Mouse (Mus musculus): Measurements from ENCODE around the gene Nr1d1. TPM values are rescaled to one million over a fixed set of nuclear protein-coding genes. Genes with fewer than 3 reads are reported as not detected.
"Not testable (repeated sequence)": the region's sequence is repeated elsewhere in the genome, so short reads cannot be mapped to it uniquely, and the experiment has no call there.

Gene Nr1d1
- polyA plus RNA-seq, 1 experiment = 18.7 TPM

GRCm38 (mm10) chr11:98741622-98742396 is 33.3 kb downstream of the Nr1d1 start:
- Histone ChIP-seq H3K4me3 (ENCODE audit: insufficient read depth, low read length) (peak overlapping the region; percentile 90), H3K4me1 (ENCODE audit: control insufficient read depth, insufficient read depth, low read length) (peaks cover 7% of the 10 kb centered on the region; the same call in 1 of the 2 replicates), H3K27ac (ENCODE audit: insufficient read depth, low read length) (peak overlapping the region; percentile 68)
- no peak for TF ChIP-seq CTCF (IDR thresholded peaks at IDR 0.05; ENCODE audit: borderline replicate concordance, insufficient read depth, low read length)
- no peak for TF ChIP-seq POLR2A (IDR thresholded peaks at IDR 0.05; ENCODE audit: low read depth, low read length)

GRCm38 (mm10) chr11:98741051-98741620 is 34.0 kb downstream of the Nr1d1 start:
- H3K4me3 ChIP-seq (ENCODE audit: insufficient read depth, low read length) = peak overlapping the region; percentile 54
- H3K27ac ChIP-seq (ENCODE audit: insufficient read depth, low read length) = peak overlapping the region; percentile 38; the same call in 1 of the 2 replicates
- peaks cover 5% of the 10 kb centered on the region; the same call in 1 of the 2 replicates for H3K4me1 ChIP-seq (ENCODE audit: control insufficient read depth, insufficient read depth, low read length)
- 0 out of 2 replicates have a peak, but pooled peaks have one; percentile 34 for TF ChIP-seq POLR2A (IDR thresholded peaks at IDR 0.05; ENCODE audit: low read depth, low read length)
- TF ChIP-seq CTCF (IDR thresholded peaks at IDR 0.05; ENCODE audit: borderline replicate concordance, insufficient read depth, low read length) = no peak

DNA sequence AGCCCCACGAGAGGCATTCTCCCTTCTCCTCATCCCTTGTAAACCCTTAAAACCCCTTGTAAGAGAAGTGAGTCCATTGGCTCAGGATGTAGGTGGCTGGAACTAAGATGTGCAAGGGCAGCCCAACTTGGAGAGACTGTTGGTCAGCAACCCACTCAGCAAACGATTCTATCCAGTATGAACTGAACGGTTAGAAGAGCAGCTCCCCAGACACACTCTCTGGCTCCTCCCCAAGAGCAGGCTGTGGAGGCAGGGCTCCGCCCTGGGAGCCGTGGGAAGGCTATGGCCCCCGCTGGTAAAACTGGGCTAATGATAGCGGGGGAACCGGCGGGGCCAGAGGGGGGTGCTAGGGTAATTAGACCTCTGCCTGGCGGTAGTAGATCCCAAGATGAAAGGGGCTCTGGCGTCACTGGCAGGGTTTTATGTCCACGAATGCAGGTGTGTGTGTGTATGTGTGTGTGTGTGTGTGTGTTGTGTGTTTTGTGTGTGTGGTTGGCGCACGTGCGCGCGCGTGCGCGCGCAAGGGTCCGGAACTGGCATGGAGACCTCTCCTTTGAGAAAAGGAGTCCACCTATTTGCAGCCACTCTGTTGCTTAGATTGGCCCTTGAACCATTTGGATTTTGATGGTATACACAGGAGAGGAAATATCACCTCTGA is 34.6 kb downstream of the Nr1d1 start, which contains the start of gene Thra:
Thra (plus strand) TSS at position 246 of the 658 bp plus-strand sequence.
- TF ChIP-seq CTCF (IDR thresholded peaks at IDR 0.05; ENCODE audit: borderline replicate concordance, insufficient read depth, low read length) (no peak), POLR2A (IDR thresholded peaks at IDR 0.05; ENCODE audit: low read depth, low read length) (peak; percentile 63; the same call in 1 of the 2 replicates)
- H3K27ac ChIP-seq (ENCODE audit: insufficient read depth, low read length) = peak within 1 kb of the TSS; percentile 38; the same call in 1 of the 2 replicates
- peak within 1 kb of the TSS; percentile 54 for H3K4me3 ChIP-seq (ENCODE audit: insufficient read depth, low read length)
- peaks cover 5% of the 10 kb centered on the region; the same call in 1 of the 2 replicates for H3K4me1 ChIP-seq (ENCODE audit: control insufficient read depth, insufficient read depth, low read length)

DNA sequence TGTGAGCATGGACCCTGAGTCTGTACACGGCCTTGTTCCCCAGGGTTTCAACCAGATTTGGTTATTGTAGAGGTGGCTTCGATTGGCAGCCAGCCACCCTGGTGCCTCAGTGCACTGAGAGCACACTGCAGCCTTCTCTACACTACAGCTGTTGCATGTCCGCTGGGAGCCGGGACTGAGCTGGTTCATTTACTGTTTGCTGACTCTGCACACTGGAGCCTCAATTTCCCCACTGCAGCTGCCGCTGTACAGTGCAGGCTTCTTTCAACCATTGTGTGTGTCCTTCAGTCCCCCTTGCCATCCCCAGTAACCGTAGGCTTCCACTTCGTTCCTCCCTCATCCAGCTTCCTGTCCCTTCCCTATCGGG is 35.1 kb downstream of the Nr1d1 start:
- peaks cover 5% of the 10 kb centered on the region; the same call in 1 of the 2 replicates for H3K4me1 ChIP-seq (ENCODE audit: control insufficient read depth, insufficient read depth, low read length)
- no peak overlapping the region; the same call in 1 of the 2 replicates for H3K27ac ChIP-seq (ENCODE audit: insufficient read depth, low read length)
- H3K4me3 ChIP-seq (ENCODE audit: insufficient read depth, low read length) = peak overlapping the region; percentile 54; the same call in 1 of the 2 replicates
- TF ChIP-seq CTCF (IDR thresholded peaks at IDR 0.05; ENCODE audit: borderline replicate concordance, insufficient read depth, low read length) (no peak), POLR2A (IDR thresholded peaks at IDR 0.05; ENCODE audit: low read depth, low read length) (no peak)

DNA sequence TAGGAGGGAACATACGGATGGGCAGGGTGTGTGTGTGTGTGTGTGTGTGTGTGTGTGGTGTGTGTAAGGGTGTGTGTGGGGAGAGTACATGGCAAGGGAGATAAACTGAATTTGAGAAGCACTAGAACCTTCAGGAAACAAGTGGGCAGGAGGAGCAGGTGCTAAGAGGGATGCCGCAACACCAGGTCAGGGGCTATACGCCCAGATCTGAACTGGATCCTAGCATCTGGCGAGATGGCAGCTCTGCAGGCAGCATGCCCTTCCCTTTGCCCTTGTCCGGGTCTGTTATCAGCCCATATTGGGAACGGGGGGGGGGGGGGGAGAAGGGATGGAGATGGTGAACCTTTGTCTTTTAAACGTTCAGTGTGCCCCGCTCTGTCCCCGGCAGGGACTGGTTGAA is 36.2 kb downstream of the Nr1d1 start:
- TF ChIP-seq CTCF (IDR thresholded peaks at IDR 0.05; ENCODE audit: borderline replicate concordance, insufficient read depth, low read length) = no peak
- no peak for TF ChIP-seq POLR2A (IDR thresholded peaks at IDR 0.05; ENCODE audit: low read depth, low read length)
- Histone ChIP-seq H3K27ac (ENCODE audit: insufficient read depth, low read length) (no peak overlapping the region), H3K4me3 (ENCODE audit: insufficient read depth, low read length) (no peak overlapping the region), H3K4me1 (ENCODE audit: control insufficient read depth, insufficient read depth, low read length) (peaks cover 5% of the 10 kb centered on the region; the same call in 1 of the 2 replicates)

GRCm38 (mm10) chr11:98738428-98738911 is 36.7 kb downstream of the Nr1d1 start:
- H3K27ac ChIP-seq (ENCODE audit: insufficient read depth, low read length) = no peak overlapping the region
- H3K4me3 ChIP-seq (ENCODE audit: insufficient read depth, low read length) = no peak overlapping the region
- TF ChIP-seq CTCF (IDR thresholded peaks at IDR 0.05; ENCODE audit: borderline replicate concordance, insufficient read depth, low read length) = no peak
- TF ChIP-seq POLR2A (IDR thresholded peaks at IDR 0.05; ENCODE audit: low read depth, low read length) = no peak
- peaks cover 5% of the 10 kb centered on the region; the same call in 1 of the 2 replicates for H3K4me1 ChIP-seq (ENCODE audit: control insufficient read depth, insufficient read depth, low read length)

- not testable (repeated sequence) for H3K4me1 ChIP-seq (ENCODE audit: control insufficient read depth, insufficient read depth, low read length); H3K4me3 ChIP-seq (ENCODE audit: insufficient read depth, low read length); H3K27ac ChIP-seq (ENCODE audit: insufficient read depth, low read length)
Observed at GRCm38 (mm10) chr11:98737220-98737619, 37.9 kb downstream of the Nr1d1 start.

- Histone ChIP-seq H3K4me1 (ENCODE audit: control insufficient read depth, insufficient read depth, low read length) (peaks cover 5% of the 10 kb centered on the region), H3K4me3 (ENCODE audit: insufficient read depth, low read length) (no peak overlapping the region), H3K27ac (ENCODE audit: insufficient read depth, low read length) (no peak overlapping the region)
- TF ChIP-seq POLR2A (IDR thresholded peaks at IDR 0.05; ENCODE audit: low read depth, low read length) (no peak), CTCF (IDR thresholded peaks at IDR 0.05; ENCODE audit: borderline replicate concordance, insufficient read depth, low read length) (no peak)
Observed at GRCm38 (mm10) chr11:98736176-98736575, 39.0 kb downstream of the Nr1d1 start.

DNA sequence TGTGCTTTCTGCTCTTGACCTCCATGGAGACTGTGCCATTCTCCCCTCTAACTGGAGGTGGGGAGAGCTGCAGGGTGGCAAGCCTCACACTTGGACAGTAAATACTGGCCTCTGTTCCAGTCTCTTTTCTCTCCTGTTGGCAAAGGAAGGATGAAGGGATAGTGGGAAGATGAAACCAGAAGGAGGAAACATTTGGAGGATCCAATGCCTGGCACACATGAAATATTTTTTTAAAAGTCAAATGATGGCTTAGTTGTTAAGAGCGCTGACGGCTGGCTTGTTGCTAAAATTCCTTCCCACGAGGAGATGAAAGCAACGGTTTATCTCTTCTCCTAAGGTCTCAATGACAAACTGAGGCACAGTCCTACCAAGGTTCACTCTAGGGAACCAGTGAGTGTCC is 40.0 kb downstream of the Nr1d1 start:
- H3K4me1 ChIP-seq (ENCODE audit: control insufficient read depth, insufficient read depth, low read length) = peaks cover 8% of the 10 kb centered on the region; the same call in 1 of the 2 replicates
- no peak overlapping the region for H3K4me3 ChIP-seq (ENCODE audit: insufficient read depth, low read length)
- TF ChIP-seq POLR2A (IDR thresholded peaks at IDR 0.05; ENCODE audit: low read depth, low read length) (no peak), CTCF (IDR thresholded peaks at IDR 0.05; ENCODE audit: borderline replicate concordance, insufficient read depth, low read length) (no peak)
- no peak overlapping the region for H3K27ac ChIP-seq (ENCODE audit: insufficient read depth, low read length)

Measured in embryonic fibroblast, embryonic 13.5 days (primary cell).